Mouse (Mus musculus): ENCODE results near the gene Camk2n2. TPM values are rescaled to one million over a fixed set of nuclear protein-coding genes. Genes with fewer than 3 reads are reported as not detected.

The Camk2n2 gene
- polyA plus RNA-seq, 1 experiment from 2014 or later: 0.88 TPM

GRCm38 (mm10) chr16:20638367-20638766, 17.3 kb upstream of the Camk2n2 start:
- no peak overlapping the region for H3K4me2 ChIP-seq (ENCODE audit: low read depth, low read length)
- H3K27ac ChIP-seq (ENCODE audit: low read length): no peak overlapping the region
- no peak overlapping the region for H3K4me3 ChIP-seq (ENCODE audit: low read length)
- no peaks in the 10 kb centered on the region for H3K36me3 ChIP-seq (ENCODE audit: control insufficient read depth, insufficient read depth, low read length)
- H3K9ac ChIP-seq (ENCODE audit: low read length): no peak overlapping the region
- H3K27me3 ChIP-seq (ENCODE audit: control insufficient read depth, insufficient read depth, low read depth, low read length): no peaks in the 10 kb centered on the region
- no peaks in the 10 kb centered on the region for H3K4me1 ChIP-seq (replicated peaks; ENCODE audit: control insufficient read depth, insufficient read depth, low read length)
- H3K9me3 ChIP-seq (ENCODE audit: control insufficient read depth, low read length): no peaks in the 10 kb centered on the region
- ATAC-seq (ENCODE audit: low read depth): no peak
- whole genome bisulfite sequencing: 64% methylated on average over 8 of the region's 8 CpGs

GRCm38 (mm10) chr16:20637410-20637809, 16.3 kb upstream of the Camk2n2 start:
- ATAC-seq (ENCODE audit: low read depth): no peak
- Histone ChIP-seq H3K4me1 (replicated peaks; ENCODE audit: control insufficient read depth, insufficient read depth, low read length) (no peaks in the 10 kb centered on the region), H3K36me3 (ENCODE audit: control insufficient read depth, insufficient read depth, low read length) (no peaks in the 10 kb centered on the region), H3K9me3 (ENCODE audit: control insufficient read depth, low read length) (no peaks in the 10 kb centered on the region), H3K4me2 (ENCODE audit: low read depth, low read length) (no peak overlapping the region), H3K27me3 (ENCODE audit: control insufficient read depth, insufficient read depth, low read depth, low read length) (no peaks in the 10 kb centered on the region), H3K9ac (ENCODE audit: low read length) (no peak overlapping the region), H3K27ac (ENCODE audit: low read length) (no peak overlapping the region), H3K4me3 (ENCODE audit: low read length) (no peak overlapping the region)
- 66% methylated on average over 8 of the region's 8 CpGs for WGBS

GRCm38 (mm10) chr16:20629731-20630634, 8.9 kb upstream of the Camk2n2 start, which contains the start of gene Ece2:
Gene Ece2, plus strand, starts transcription at chr16:20629828.
- no peaks in the 10 kb centered on the region for H3K9me3 ChIP-seq (ENCODE audit: control insufficient read depth, low read length)
- peak within 1 kb of the TSS; percentile 52 for H3K4me3 ChIP-seq (ENCODE audit: low read length)
- H3K27me3 ChIP-seq (ENCODE audit: control insufficient read depth, insufficient read depth, low read depth, low read length): peaks cover 18% of the 10 kb centered on the region; the same call in 1 of the 2 replicates
- no peaks in the 10 kb centered on the region; the same call in 1 of the 2 replicates for H3K4me1 ChIP-seq (replicated peaks; ENCODE audit: control insufficient read depth, insufficient read depth, low read length)
- H3K9ac ChIP-seq (ENCODE audit: low read length): peak within 1 kb of the TSS; percentile 61
- no peak within 1 kb of the TSS for H3K27ac ChIP-seq (ENCODE audit: low read length)
- H3K36me3 ChIP-seq (ENCODE audit: control insufficient read depth, insufficient read depth, low read length): no peaks in the 10 kb centered on the region
- 4% methylated on average over 51 of the region's 54 CpGs for WGBS
- peak within 1 kb of the TSS; percentile 85 for H3K4me2 ChIP-seq (ENCODE audit: low read depth, low read length)
- ATAC-seq (ENCODE audit: low read depth): peak; percentile 60; the same call in 1 of the 2 replicates

- Histone ChIP-seq H3K4me1 (replicated peaks; ENCODE audit: control insufficient read depth, insufficient read depth, low read length) (no peaks in the 10 kb centered on the region; the same call in 1 of the 2 replicates), H3K4me3 (ENCODE audit: low read length) (no peak overlapping the region), H3K9me3 (ENCODE audit: control insufficient read depth, low read length) (no peaks in the 10 kb centered on the region), H3K27me3 (ENCODE audit: control insufficient read depth, insufficient read depth, low read depth, low read length) (peaks cover 18% of the 10 kb centered on the region; the same call in 1 of the 2 replicates), H3K36me3 (ENCODE audit: control insufficient read depth, insufficient read depth, low read length) (no peaks in the 10 kb centered on the region), H3K9ac (ENCODE audit: low read length) (no peak overlapping the region), H3K4me2 (ENCODE audit: low read depth, low read length) (no peak overlapping the region), H3K27ac (ENCODE audit: low read length) (no peak overlapping the region)
- ATAC-seq (ENCODE audit: low read depth): no peak
- WGBS: 54% methylated on average over 11 of the region's 11 CpGs
These were observed 7.8 kb upstream of the Camk2n2 start for GRCm38 (mm10) chr16:20628871-20629391.

GRCm38 (mm10) chr16:20623211-20623610, 2.1 kb upstream of the Camk2n2 start:
- Histone ChIP-seq H3K9ac (ENCODE audit: low read length) (no peak overlapping the region), H3K4me2 (ENCODE audit: low read depth, low read length) (no peak overlapping the region), H3K4me3 (ENCODE audit: low read length) (no peak overlapping the region), H3K27ac (ENCODE audit: low read length) (no peak overlapping the region), H3K27me3 (ENCODE audit: control insufficient read depth, insufficient read depth, low read depth, low read length) (peaks cover 22% of the 10 kb centered on the region), H3K36me3 (ENCODE audit: control insufficient read depth, insufficient read depth, low read length) (no peaks in the 10 kb centered on the region), H3K9me3 (ENCODE audit: control insufficient read depth, low read length) (no peaks in the 10 kb centered on the region), H3K4me1 (replicated peaks; ENCODE audit: control insufficient read depth, insufficient read depth, low read length) (peaks cover 23% of the 10 kb centered on the region)
- ATAC-seq (ENCODE audit: low read depth): no peak
- 35% methylated on average over 2 of the region's 2 CpGs for WGBS

- Histone ChIP-seq H3K27ac (ENCODE audit: low read length) (peak overlapping the region; percentile 49), H3K4me2 (ENCODE audit: low read depth, low read length) (peak overlapping the region; percentile 82), H3K9me3 (ENCODE audit: control insufficient read depth, low read length) (no peaks in the 10 kb centered on the region), H3K27me3 (ENCODE audit: control insufficient read depth, insufficient read depth, low read depth, low read length) (peaks cover 22% of the 10 kb centered on the region), H3K4me3 (ENCODE audit: low read length) (peak overlapping the region; percentile 75), H3K36me3 (ENCODE audit: control insufficient read depth, insufficient read depth, low read length) (no peaks in the 10 kb centered on the region), H3K9ac (ENCODE audit: low read length) (peak overlapping the region; percentile 65), H3K4me1 (replicated peaks; ENCODE audit: control insufficient read depth, insufficient read depth, low read length) (peaks cover 23% of the 10 kb centered on the region)
- peak; percentile 79 for ATAC-seq (ENCODE audit: low read depth)
- under 1% methylated on average over 35 of the region's 37 CpGs for WGBS
These were observed 1.1 kb upstream of the Camk2n2 start for GRCm38 (mm10) chr16:20621991-20622685.

GRCm38 (mm10) chr16:20620751-20621190, 316 bp downstream of the Camk2n2 start:
- Histone ChIP-seq H3K27ac (ENCODE audit: low read length) (no peak overlapping the region), H3K27me3 (ENCODE audit: control insufficient read depth, insufficient read depth, low read depth, low read length) (peaks cover 22% of the 10 kb centered on the region), H3K9ac (ENCODE audit: low read length) (peak overlapping the region; percentile 65), H3K4me3 (ENCODE audit: low read length) (peak overlapping the region; percentile 75), H3K4me1 (replicated peaks; ENCODE audit: control insufficient read depth, insufficient read depth, low read length) (peaks cover 23% of the 10 kb centered on the region), H3K4me2 (ENCODE audit: low read depth, low read length) (peak overlapping the region; percentile 82), H3K9me3 (ENCODE audit: control insufficient read depth, low read length) (no peaks in the 10 kb centered on the region), H3K36me3 (ENCODE audit: control insufficient read depth, insufficient read depth, low read length) (no peaks in the 10 kb centered on the region)
- ATAC-seq (ENCODE audit: low read depth): peak; percentile 5; the same call in 1 of the 2 replicates
- 0% methylated on average over 32 of the region's 32 CpGs for WGBS

- Histone ChIP-seq H3K9me3 (ENCODE audit: control insufficient read depth, low read length) (no peaks in the 10 kb centered on the region), H3K36me3 (ENCODE audit: control insufficient read depth, insufficient read depth, low read length) (no peaks in the 10 kb centered on the region), H3K4me2 (ENCODE audit: low read depth, low read length) (peak overlapping the region; percentile 82), H3K9ac (ENCODE audit: low read length) (no peak overlapping the region), H3K27ac (ENCODE audit: low read length) (no peak overlapping the region), H3K4me3 (ENCODE audit: low read length) (peak overlapping the region; percentile 75), H3K4me1 (replicated peaks; ENCODE audit: control insufficient read depth, insufficient read depth, low read length) (peaks cover 23% of the 10 kb centered on the region), H3K27me3 (ENCODE audit: control insufficient read depth, insufficient read depth, low read depth, low read length) (peaks cover 22% of the 10 kb centered on the region)
- under 1% methylated on average over 9 of the region's 9 CpGs for WGBS
- no peak for ATAC-seq (ENCODE audit: low read depth)
These were observed 720 bp downstream of the Camk2n2 start for GRCm38 (mm10) chr16:20620399-20620735.
